Mouse (Mus musculus) forebrain, embryonic 10.5 days (tissue): ENCODE measurements around the gene Hspa5. TPM values are rescaled to one million over a fixed set of nuclear protein-coding genes. Genes with fewer than 3 reads are reported as not detected.
"Not testable (repeated sequence)": the region's sequence is repeated elsewhere in the genome, so short reads cannot be mapped to it uniquely, and the experiment has no call there.

Experiments
- DNase-seq: peaks from one replicate; pipeline ENCODE4 v3.0.0-alpha.2; 2017; ENCODE audit warnings: low spot score; ENCODE audit errors: extremely low spot score
- H3K27ac ChIP-seq: fragments of 300-500 bp; sonication (generic); 2 replicates; pipeline ENCODE4 v1.5.1; 2016; ENCODE audit warnings: mild to moderate bottlenecking
- H3K27me3 ChIP-seq: fragments of 300-500 bp; sonication (generic); 2 replicates; pipeline ENCODE4 v1.6.1; 2016; ENCODE audit warnings: mild to moderate bottlenecking; ENCODE audit not compliant: poor library complexity, severe bottlenecking
- H3K36me3 ChIP-seq: fragments of 300-500 bp; sonication (generic); replicated peaks from 2 replicates; pipeline ENCODE4 v1.6.1; 2016; ENCODE audit warnings: mild to moderate bottlenecking, moderate library complexity
- H3K4me1 ChIP-seq: fragments of 300-500 bp; sonication (generic); 2 replicates; pipeline ENCODE4 v1.6.1; 2016
- H3K4me3 ChIP-seq: fragments of 300-500 bp; sonication (generic); 2 replicates; pipeline ENCODE4 v1.5.1; 2016; ENCODE audit warnings: mild to moderate bottlenecking, moderate library complexity
- H3K9me3 ChIP-seq: fragments of 300-500 bp; sonication (generic); 2 replicates; pipeline ENCODE4 v1.6.1; 2016; ENCODE audit warnings: mild to moderate bottlenecking, moderate library complexity
- WGBS: fragments of 180-500 bp; shearing (Covaris S2); methylation state at CpG from one replicate; pipeline ENCODE4 v1.1.7; 2016; 5-methylcytosine and 5-hydroxymethylcytosine counted together
- polyA plus RNA-seq: library from polyadenylated mRNA; unstranded; fragments of >200 nt; fragmentation: Nextera tagmentation; extraction: Ambion mirVana; gene quantifications from 2 replicates; pipeline ENCODE4 v1.2.1, GENCODE M21; 2016

Gene Hspa5
- polyA plus RNA-seq, 1 experiment from 2014 or later: 821 TPM

- Histone ChIP-seq H3K36me3 (peaks cover 97% of the 10 kb centered on the region), H3K9me3 (no peaks in the 10 kb centered on the region), H3K27me3 (no peaks in the 10 kb centered on the region), H3K27ac (no peak overlapping the region), H3K4me1 (peaks cover 49% of the 10 kb centered on the region), H3K4me3 (0 out of 2 replicates have a peak overlapping the region, but pooled peaks have one; percentile 75)
- WGBS: 78% methylated on average over 1 of the region's 1 CpGs
- DNase-seq: no peak
Observed at GRCm38 (mm10) chr2:34777237-34777868, 5.6 kb downstream of the Hspa5 start.

GRCm38 (mm10) chr2:34783064-34784020 lies 11.6 kb downstream of the Hspa5 start:
- no peak for DNase-seq
- Histone ChIP-seq H3K27me3 (no peaks in the 10 kb centered on the region), H3K4me3 (no peak overlapping the region), H3K27ac (no peak overlapping the region), H3K9me3 (no peaks in the 10 kb centered on the region), H3K36me3 (peaks cover 93% of the 10 kb centered on the region), H3K4me1 (no peaks in the 10 kb centered on the region)
- WGBS: 92% methylated on average over 14 of the region's 14 CpGs

- Histone ChIP-seq H3K27ac (no peak overlapping the region), H3K9me3 (no peaks in the 10 kb centered on the region), H3K4me3 (no peak overlapping the region), H3K36me3 (peaks cover 93% of the 10 kb centered on the region), H3K4me1 (no peaks in the 10 kb centered on the region), H3K27me3 (no peaks in the 10 kb centered on the region)
- 84% methylated on average over 2 of the region's 2 CpGs for WGBS
- peak; percentile 38 for DNase-seq
Observed at GRCm38 (mm10) chr2:34784085-34784484, 12.3 kb downstream of the Hspa5 start.

- DNase-seq: no peak
- no peak overlapping the region for H3K27ac ChIP-seq
- H3K9me3 ChIP-seq: no peaks in the 10 kb centered on the region
- no peaks in the 10 kb centered on the region for H3K27me3 ChIP-seq
- H3K4me1 ChIP-seq: no peaks in the 10 kb centered on the region
- peaks cover 68% of the 10 kb centered on the region for H3K36me3 ChIP-seq
- no peak overlapping the region for H3K4me3 ChIP-seq
- WGBS: 96% methylated on average over 8 of the region's 8 CpGs
Observed at GRCm38 (mm10) chr2:34790282-34790681, 18.5 kb downstream of the Hspa5 start.

GRCm38 (mm10) chr2:34792543-34792942 lies 20.8 kb downstream of the Hspa5 start:
- peaks cover 66% of the 10 kb centered on the region for H3K36me3 ChIP-seq
- not testable (repeated sequence) for H3K27me3 ChIP-seq, DNase-seq, H3K4me1 ChIP-seq, H3K27ac ChIP-seq, H3K4me3 ChIP-seq, H3K9me3 ChIP-seq
- WGBS: 90% methylated on average over 2 of the region's 2 CpGs

GRCm38 (mm10) chr2:34794511-34794910 lies 22.7 kb downstream of the Hspa5 start:
- H3K27ac ChIP-seq: no peak overlapping the region
- H3K9me3 ChIP-seq: no peaks in the 10 kb centered on the region
- H3K4me1 ChIP-seq: peaks cover 8% of the 10 kb centered on the region
- no peak for DNase-seq
- WGBS: 90% methylated on average over 2 of the region's 2 CpGs
- H3K4me3 ChIP-seq: no peak overlapping the region
- H3K36me3 ChIP-seq: peaks cover 49% of the 10 kb centered on the region
- H3K27me3 ChIP-seq: no peaks in the 10 kb centered on the region

- peaks cover 16% of the 10 kb centered on the region for H3K4me1 ChIP-seq
- no peak overlapping the region for H3K4me3 ChIP-seq
- H3K27me3 ChIP-seq: no peaks in the 10 kb centered on the region
- H3K9me3 ChIP-seq: no peaks in the 10 kb centered on the region
- WGBS: 91% methylated on average over 7 of the region's 7 CpGs
- no peak overlapping the region for H3K27ac ChIP-seq
- no peak for DNase-seq
- H3K36me3 ChIP-seq: peaks cover 41% of the 10 kb centered on the region
Observed at GRCm38 (mm10) chr2:34795426-34795825, 23.7 kb downstream of the Hspa5 start.

- no peaks in the 10 kb centered on the region for H3K27me3 ChIP-seq
- DNase-seq: peak; percentile 82
- H3K4me1 ChIP-seq: peaks cover 35% of the 10 kb centered on the region
- no peaks in the 10 kb centered on the region for H3K9me3 ChIP-seq
- WGBS: 6% methylated on average over 44 of the region's 44 CpGs
- peaks cover 34% of the 10 kb centered on the region for H3K36me3 ChIP-seq
- peak within 1 kb of the TSS; percentile 79 for H3K4me3 ChIP-seq
- peak within 1 kb of the TSS; percentile 87 for H3K27ac ChIP-seq
Observed at GRCm38 (mm10) chr2:34799357-34800256, 27.8 kb downstream of the Hspa5 start, which contains the start of gene Rabepk. TSS of gene Rabepk (minus strand) at chr2:34799912.

- Histone ChIP-seq H3K4me3 (peak overlapping the region; percentile 79), H3K27ac (0 out of 2 replicates have a peak overlapping the region, but pooled peaks have one; percentile 87), H3K9me3 (no peaks in the 10 kb centered on the region), H3K27me3 (no peaks in the 10 kb centered on the region), H3K4me1 (peaks cover 35% of the 10 kb centered on the region), H3K36me3 (peaks cover 34% of the 10 kb centered on the region)
- WGBS: 79% methylated on average over 7 of the region's 7 CpGs
- no peak for DNase-seq
Observed at GRCm38 (mm10) chr2:34800371-34800770, 28.6 kb downstream of the Hspa5 start.

GRCm38 (mm10) chr2:34801516-34802482 lies 30.0 kb downstream of the Hspa5 start:
- no peaks in the 10 kb centered on the region for H3K27me3 ChIP-seq
- peak overlapping the region; percentile 72 for H3K4me3 ChIP-seq
- H3K36me3 ChIP-seq: peaks cover 34% of the 10 kb centered on the region
- DNase-seq: peak; percentile 99
- H3K9me3 ChIP-seq: no peaks in the 10 kb centered on the region
- WGBS: 5% methylated on average over 39 of the region's 39 CpGs
- H3K4me1 ChIP-seq: peaks cover 35% of the 10 kb centered on the region
- peak overlapping the region; percentile 91 for H3K27ac ChIP-seq

GRCm38 (mm10) chr2:34802565-34803245 lies 30.9 kb downstream of the Hspa5 start:
- peak; percentile 24 for DNase-seq
- under 1% methylated on average over 31 of the region's 32 CpGs for WGBS
- peaks cover 39% of the 10 kb centered on the region for H3K36me3 ChIP-seq
- peaks cover 35% of the 10 kb centered on the region for H3K4me1 ChIP-seq
- H3K27me3 ChIP-seq, H3K9me3 ChIP-seq: not testable (repeated sequence)
- peak overlapping the region; percentile 91 for H3K27ac ChIP-seq
- H3K4me3 ChIP-seq: peak overlapping the region; percentile 72
